Mouse (Mus musculus) adrenal gland, postnatal 4 days (tissue): ENCODE measurements at regions not wholly inside any gene's neighbourhood (a gene's known extent, or its start where the extent isn't known, plus 50 kb on each side); places are given as distances from the start of the nearest gene placed in this dataset.

Experiments used
- DNase-seq, 2 experiments: peaks; one replicate each; pipeline ENCODE4 v3.0.0; 2021 to 2022; ENCODE audit warnings: low spot score in 2 of 2, mixed read lengths in 2 of 2

DNA sequence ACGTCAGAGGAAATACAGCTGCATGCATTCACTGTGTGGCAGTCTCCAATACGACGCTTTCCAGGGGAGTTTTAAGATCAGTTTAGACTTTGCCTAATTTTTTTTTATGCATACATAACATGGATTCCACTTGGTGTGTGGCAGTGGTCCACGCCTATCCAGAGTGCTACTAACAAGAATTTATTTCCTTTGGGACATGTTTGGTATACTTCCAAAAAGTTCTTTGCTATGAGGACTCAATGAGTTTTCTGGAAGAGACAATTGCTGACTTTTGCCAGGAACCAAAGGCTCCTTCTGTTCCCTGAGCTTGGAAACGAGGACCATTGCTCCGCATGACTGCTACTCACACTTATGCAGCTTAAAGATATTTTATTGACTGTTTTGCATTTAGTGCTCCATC lies 59.2 kb downstream of the Marcks start:
- DNase-seq = no peak

DNA sequence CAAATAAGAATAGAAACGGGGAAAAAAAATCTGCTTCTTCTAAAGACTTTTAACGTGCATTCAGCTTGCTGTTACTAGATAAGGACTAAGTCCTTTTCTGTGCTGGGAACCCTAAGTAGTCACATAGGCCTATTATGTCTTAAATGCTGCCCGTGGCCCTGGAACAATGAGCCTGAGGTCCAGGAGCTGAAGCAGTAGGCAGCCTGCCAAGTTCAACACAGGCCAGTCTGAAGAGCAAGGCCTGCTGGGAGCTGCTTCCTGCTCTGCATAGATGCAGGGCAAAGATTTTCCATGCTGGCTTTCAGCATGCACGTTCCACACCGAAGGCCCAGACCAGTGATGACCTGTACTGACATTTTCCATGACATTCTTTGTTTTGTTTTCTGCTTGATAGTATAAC lies 60.3 kb downstream of the Marcks start:
- DNase-seq = peak in 1 of 2 experiments; percentile 58

DNA sequence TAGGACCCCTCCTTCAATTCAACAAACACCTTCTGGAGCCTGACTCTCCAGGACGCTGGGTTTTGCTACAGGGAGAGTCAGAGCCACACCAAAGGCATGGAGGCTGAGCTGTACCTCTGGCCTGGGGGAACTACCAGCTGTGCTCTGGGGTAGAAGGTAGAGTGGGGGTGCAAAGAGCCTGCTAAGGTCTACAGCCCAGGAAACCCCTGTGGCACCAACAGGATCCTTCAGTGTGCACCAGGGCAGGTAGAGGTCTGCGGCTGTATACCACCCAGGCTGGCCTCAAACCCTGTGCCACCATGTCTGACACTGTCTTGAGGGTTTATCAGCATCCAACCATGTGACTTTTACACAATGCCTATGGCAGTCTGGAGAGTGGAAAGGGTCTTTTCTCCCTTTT lies 61.0 kb downstream of the Marcks start:
- DNase-seq = no peak

GRCm38 (mm10) chr10:37072834-37073233 lies 65.9 kb downstream of the Marcks start:
- DNase-seq = peak in 1 of 2 experiments; percentile 26

DNA sequence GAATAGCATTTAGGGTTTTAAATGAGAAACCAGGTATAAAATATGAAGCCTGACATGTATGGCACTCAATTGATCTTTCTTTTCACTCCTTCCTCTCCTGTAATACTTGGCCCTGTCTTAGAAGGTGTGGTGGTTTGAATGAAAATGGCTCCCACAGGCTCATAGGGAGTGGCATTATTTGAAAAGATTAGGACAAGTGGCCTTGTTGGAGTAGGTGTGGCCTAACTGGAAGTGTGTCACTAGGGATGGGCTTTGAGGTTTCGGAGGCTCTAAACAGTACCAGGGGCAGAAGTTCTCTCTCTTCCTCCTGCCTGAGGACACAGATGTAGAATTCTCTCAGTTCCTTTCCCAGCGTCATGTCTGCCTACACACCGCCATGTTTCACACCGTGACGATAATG lies 66.7 kb downstream of the Marcks start:
- no peak for DNase-seq

- no peak for DNase-seq
These were observed 67.3 kb downstream of the Marcks start for GRCm38 (mm10) chr10:37071420-37071819.
